Mouse (Mus musculus) small intestine, adult 2 months (tissue): ENCODE data around the gene Tnfrsf1b.

Experiments
- CTCF ChIP-seq: fragments of 200-500 bp; IDR thresholded peaks from 2 replicates; pipeline ENCODE4 v1.5.1; 2012; ENCODE audit warnings: low read depth, mild to moderate bottlenecking, control low read depth, inconsistent platforms, low read length, moderate library complexity, mixed read lengths; ENCODE audit not compliant: insufficient replicate concordance, insufficient read length; ENCODE audit errors: extremely low read depth
- POLR2A ChIP-seq: fragments of 200-500 bp; IDR thresholded peaks from 2 replicates; pipeline ENCODE4 v1.6.1; 2012; ENCODE audit warnings: low read depth, mild to moderate bottlenecking, control low read depth, inconsistent platforms, low read length, moderate library complexity

DNA sequence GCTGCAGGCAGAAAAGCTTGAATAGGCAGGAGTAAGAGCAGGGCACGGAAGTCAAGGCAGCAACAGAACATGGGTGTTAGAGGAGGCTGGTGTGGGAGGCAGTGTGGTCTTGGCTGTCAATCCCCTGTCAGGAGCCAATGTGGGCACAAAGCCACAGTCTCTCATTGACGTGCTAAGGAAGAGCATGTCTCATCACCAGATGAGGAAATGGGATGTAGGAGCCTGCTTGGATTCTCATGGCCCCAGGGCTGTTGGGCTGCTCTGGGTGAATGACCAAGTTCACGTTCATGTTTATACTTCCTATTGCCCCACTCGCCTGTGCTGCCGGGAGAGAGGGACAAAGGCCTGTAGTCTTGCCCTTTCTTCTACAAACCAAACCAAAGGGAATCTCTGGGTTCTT, 28.8 kb downstream of the Tnfrsf1b start:
- no peak for TF ChIP-seq POLR2A
- TF ChIP-seq CTCF, result no peak
